Mouse (Mus musculus) brain, embryonic 14.5 days (tissue): ENCODE data around the gene Itga8.

ENCODE experiments used
- CTCF ChIP-seq: fragments of 200-500 bp; IDR thresholded peaks from 2 replicates; pipeline ENCODE4 v1.5.1; 2012; ENCODE audit warnings: inconsistent platforms, mild to moderate bottlenecking, moderate library complexity, borderline replicate concordance; ENCODE audit not compliant: insufficient read depth, insufficient read length; ENCODE audit errors: extremely low read depth
- POLR2A ChIP-seq: fragments of 200-500 bp; IDR thresholded peaks from 2 replicates; pipeline ENCODE4 v1.6.1; 2012; ENCODE audit warnings: mild to moderate bottlenecking, inconsistent platforms, borderline replicate concordance; ENCODE audit not compliant: poor library complexity, insufficient read depth, insufficient read length, severe bottlenecking; ENCODE audit errors: extremely low read depth

DNA sequence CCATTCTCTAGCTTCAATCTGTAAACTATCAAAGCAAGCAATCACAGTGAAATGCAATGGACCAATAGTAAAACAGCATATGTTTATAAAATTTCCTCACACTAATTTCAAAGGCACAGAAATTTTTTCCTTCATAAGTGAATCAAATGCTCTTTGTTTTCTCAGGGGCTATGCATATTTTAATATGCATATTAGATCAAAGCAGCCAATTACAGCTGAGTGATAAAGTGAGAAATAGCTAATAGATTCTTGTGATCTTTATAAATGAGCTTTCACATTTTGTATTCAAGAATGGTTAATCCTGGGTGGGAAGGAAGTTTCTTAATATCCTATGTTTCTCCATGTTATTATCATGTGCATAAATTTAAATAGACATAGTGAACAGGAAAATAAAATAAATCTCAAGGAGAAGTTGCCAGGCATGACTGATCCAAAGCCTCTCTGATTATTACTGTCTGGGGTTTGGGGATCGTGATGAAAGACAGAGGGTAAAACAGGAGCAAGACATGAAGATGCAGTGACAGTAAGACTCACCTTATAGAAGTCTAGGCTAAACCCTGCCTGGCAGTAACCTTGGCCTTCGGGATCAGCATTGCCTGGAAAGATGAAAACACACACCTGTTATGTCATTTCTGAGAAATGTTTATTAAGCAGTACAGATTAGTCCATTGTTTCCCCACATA is 44.9 kb downstream of the Itga8 start:
- TF ChIP-seq CTCF (no peak), POLR2A (no peak)
